Mouse (Mus musculus): ENCODE data around the gene Map2k3.

The Map2k3 gene

DNA sequence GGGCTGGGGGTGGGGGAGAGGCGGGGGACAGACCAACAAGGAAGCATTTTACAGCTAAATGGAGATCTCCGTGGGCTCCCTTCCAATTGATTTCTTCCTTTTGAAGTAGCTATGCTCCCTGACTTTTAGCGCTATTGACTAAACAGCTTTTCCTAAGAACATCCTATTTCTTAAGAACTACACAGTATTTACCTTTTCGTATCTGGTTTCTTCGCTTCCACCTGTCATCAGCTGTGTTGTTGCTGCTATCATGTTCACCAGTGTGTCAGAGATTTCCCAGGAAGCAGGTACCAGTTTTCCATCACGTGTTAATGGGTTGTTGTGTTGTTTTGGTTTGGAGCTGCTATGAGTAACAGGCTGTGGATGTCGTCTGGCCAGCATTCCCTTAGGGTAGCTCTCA is 17.3 kb upstream of the Map2k3 start, which contains the start of gene Natd1:
Natd1 (minus strand) TSS at position 260 of the 400 bp plus-strand sequence.
- TF ChIP-seq GATA4 (IDR thresholded peaks at IDR 0.05; ENCODE audit: insufficient replicate concordance, low read length) = no peak

DNA sequence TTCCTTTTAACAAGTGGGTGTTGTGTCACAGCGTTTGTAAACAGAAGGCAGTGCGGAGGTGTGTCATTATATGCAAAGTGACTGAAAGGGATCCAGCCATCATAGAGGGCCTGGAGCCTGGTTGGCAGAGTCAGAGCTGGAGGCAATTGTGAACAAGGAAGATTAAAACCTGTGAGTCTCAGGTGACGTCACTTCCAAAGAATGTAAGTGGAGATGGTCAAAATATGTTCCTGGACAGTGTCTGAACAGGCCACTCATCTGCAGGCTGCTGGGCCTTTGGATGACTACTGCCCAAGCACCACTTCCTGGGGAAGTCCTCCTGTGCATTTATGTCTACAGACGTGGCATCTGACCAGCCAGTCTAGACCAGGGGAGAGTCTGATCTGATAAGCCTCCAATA is 16.6 kb upstream of the Map2k3 start:
- TF ChIP-seq GATA4 (IDR thresholded peaks at IDR 0.05; ENCODE audit: insufficient replicate concordance, low read length) = no peak

DNA sequence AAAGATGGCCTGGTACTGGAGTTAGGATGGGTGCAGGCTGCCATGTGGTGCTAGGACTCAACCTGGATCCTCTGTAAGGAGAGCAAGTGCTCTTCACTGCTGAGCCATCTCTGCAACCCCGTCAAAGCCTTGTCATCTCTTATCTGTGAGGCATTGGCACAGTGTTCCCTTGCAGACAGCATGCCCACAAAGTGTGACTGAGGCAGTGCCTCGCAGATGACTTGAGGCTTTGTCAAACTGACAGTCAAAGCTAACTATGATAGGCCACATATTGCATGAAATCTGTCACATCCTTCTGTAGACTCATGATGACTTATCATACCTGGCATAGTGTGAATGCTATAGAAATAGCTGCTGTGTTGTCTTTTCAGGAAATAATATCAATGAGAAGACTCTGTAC is 11.8 kb upstream of the Map2k3 start:
- TF ChIP-seq GATA4 (IDR thresholded peaks at IDR 0.05; ENCODE audit: insufficient replicate concordance, low read length) = no peak

DNA sequence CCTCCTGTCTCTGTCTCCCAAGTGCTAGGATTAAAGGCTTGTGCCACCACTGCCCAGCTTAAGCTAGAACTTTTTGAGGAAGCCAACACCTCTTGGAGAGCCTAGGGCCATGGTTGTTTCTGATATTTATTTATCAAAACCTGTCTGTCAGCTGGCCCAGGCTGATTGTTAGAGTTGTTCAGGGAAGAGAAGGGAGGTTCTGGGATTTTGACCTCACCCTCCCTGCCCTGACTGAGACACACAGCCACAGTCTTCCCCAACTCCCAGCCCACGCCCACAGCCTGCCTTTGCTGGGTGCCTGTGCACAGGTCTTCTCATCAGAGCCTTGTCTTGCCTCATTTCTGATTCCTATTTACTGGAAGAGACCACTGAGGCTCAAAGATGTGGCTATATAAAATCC is 9.6 kb upstream of the Map2k3 start:
- no peak for TF ChIP-seq GATA4 (IDR thresholded peaks at IDR 0.05; ENCODE audit: insufficient replicate concordance, low read length)

DNA sequence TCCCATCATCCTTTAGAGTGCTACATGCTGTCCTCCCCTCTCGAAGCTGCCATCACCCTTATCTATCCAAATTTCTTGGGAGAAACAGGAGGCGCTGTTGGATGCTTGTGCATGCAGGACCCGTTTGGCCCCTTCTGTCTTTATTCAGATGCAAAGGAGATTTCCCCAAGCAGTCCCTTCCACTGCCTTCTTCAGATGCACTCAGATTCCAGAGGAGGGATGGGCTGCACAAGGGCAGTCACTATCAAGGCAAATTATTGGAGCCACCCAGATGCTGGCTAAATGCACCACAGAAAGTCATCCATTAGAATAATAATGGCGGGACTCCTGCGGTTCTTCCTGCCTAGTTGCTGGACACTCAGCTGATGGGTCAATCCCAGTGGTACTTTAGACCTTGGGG is 8.9 kb upstream of the Map2k3 start:
- no peak for TF ChIP-seq GATA4 (IDR thresholded peaks at IDR 0.05; ENCODE audit: insufficient replicate concordance, low read length)

DNA sequence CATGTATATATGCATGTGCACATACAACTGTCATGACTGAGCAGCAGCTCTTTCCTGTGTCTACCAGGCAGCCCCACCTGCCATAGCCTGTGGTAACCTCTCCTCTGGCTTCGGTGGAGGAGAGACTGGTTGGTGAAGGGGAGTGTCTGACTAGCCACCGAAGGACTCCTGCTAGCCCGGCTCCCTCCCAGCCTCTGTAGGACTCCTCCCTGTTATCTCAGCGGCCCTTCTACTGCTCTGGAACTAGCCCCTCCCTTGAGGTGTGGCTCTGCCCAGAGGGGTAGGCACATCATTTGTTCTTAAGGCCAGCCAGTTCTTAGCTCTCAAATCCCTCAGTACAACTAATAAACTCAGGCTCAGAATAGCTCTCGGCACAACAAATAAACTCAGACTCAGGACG is 7.3 kb upstream of the Map2k3 start:
- no peak for TF ChIP-seq GATA4 (IDR thresholded peaks at IDR 0.05; ENCODE audit: insufficient replicate concordance, low read length)

DNA sequence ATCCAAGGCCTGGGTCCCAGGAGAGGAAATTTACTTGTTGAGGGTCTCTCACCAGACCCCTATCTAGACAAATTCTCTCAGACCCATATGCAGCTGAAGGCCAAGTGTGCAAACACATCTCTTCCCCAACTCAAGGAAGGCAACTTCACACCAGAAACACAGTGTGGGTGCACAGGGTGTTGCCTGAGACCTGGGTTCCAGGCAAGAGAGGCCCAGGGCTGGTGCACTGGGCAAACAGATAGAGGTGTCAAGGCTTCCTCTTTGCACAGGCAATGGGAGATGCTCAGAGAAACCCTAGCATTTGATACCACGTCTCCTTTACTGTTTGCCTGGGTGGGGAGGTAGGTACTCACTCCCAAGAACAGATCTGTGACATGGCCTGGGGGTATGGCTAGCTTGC is 6.9 kb upstream of the Map2k3 start:
- no peak for TF ChIP-seq GATA4 (IDR thresholded peaks at IDR 0.05; ENCODE audit: insufficient replicate concordance, low read length)

DNA sequence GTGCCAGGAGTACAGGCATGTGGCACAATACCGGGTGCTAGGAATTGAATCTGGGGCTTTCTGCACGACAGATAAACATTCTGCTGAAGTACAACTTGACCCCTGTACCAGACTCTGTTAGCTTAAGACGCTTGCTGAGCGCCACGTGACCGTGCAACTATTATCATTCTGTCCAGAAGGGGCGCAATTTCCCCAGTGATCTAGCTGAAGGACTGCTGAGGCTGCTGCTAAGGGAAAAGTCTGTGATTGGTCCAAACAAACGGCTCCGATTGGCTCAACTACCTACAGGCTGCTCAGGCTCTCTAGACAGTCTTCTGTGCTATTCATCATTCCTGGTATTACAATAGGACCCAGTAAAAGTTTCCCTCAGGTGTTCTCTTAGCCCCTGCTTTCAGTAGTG is 4.6 kb upstream of the Map2k3 start:
- TF ChIP-seq GATA4 (IDR thresholded peaks at IDR 0.05; ENCODE audit: insufficient replicate concordance, low read length) = no peak; the same call in 1 of the 2 replicates

DNA sequence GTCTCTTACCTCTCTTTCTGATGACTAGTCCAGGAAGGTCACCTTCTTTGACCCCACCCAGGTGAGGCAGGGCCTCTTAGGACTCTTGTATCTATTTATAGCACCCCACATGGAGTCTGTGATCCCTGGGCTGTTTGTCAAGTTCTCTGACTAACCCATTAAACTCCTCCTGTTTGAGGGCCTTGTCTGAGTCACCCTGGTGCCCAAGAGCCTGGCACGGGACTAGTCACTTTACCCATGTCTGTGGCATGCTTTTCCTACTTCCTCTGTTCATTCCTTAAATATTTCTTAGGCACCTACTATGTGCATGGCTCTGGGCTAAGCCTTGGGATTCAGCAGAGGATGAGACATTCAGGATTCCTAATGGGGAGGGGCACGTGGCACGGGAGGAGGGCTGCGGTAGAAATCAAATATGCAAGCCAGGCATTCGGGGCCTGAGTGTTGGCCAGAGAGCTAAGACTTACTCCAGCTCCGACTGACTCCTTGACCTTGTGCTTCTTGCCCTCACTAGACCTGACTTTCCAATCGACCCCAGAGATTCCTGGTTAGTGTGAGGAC is 1.0 kb upstream of the Map2k3 start:
- no peak for TF ChIP-seq GATA4 (IDR thresholded peaks at IDR 0.05; ENCODE audit: insufficient replicate concordance, low read length)

DNA sequence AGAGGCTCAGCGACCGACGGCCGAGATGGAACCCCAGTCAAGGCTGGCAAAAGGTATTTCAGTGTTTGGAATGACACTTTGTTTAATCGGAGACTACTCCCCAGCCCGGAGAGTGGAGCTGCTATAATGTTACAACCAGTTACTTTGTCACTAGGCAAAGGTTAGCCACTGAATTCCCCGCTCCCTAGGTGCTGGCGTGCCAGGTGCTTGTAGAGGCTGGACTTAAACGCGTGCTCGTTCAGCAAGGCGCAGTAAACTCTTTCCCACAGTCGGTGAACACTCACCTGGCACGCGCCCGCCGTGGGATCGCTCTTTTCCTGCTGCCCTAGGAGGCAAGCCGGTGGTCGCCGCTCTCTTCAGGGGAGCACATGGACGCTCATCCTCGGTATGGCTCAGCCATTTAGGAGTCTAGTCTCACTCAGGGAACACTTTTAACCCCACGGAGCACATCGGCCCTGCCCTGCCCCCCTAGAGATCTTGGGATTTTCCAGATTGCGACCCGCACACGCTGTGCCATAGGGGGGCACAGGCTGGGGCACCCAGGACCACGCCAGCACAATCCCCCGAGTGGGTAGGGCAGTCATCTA is 458 bp upstream of the Map2k3 start:
- TF ChIP-seq GATA4 (IDR thresholded peaks at IDR 0.05; ENCODE audit: insufficient replicate concordance, low read length) = no peak

DNA sequence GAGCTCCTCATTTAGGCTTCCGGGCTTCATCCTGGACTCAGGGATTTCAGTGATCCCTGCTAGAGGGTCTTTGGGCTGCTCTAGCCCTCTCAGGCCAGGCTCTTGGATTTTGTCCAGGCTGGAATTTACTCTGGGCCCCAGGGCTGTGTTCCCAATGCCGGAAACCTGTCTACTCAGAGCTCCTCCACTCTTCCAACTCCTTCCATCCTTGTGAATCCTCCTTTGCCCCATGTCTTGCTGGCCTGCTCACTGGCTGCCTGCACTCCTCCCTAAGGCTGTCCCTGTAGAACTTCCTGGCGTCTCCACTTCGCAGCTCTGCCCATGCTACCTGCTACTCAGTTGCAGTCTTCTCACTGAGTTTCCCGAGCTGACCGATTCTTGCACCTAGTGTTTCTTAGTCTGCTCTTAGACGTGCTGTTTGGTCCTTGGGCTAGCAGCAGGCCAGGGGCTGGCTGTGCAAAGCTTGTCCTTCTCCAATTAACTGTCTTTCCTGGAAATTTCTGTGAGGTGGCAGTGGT is 729 bp downstream of the Map2k3 start:
- no peak for TF ChIP-seq GATA4 (IDR thresholded peaks at IDR 0.05; ENCODE audit: insufficient replicate concordance, low read length)

DNA sequence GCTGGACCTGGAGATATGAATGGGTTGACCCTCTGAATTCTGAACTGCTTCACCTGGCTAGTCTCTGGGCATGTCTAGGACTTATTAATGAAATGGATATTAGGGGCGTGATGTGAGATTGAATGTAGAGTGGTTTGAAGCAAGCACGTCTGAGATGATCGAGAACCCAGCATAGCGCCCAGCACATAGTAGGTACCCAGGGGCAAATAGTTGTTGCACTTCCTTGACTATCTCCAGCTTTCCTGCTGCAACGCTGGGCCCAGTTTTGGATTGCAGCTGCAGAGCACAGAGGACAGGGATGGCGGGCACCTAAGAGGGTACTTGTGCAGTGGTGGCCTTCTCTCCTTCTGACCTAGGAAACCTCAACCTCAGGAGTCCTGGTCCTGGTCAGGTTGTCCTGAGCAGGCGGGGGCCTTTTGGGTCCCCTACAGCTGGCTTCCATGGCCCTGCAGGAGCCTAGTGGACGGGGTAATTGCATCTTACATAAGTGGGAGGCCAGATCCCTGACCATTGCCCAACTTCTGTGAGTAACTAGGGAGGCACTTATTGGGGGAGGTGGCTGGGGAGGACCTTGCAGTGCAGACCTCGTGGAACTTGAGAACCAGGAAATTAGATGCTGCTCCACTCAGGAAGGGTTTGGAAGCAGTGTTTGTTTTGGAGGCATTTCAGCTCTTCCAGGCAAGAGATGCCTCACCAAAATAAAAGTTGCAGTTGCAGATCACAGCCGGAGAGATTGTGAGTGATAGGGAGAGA is 1.5 kb downstream of the Map2k3 start:
- no peak; the same call in 1 of the 2 replicates for TF ChIP-seq GATA4 (IDR thresholded peaks at IDR 0.05; ENCODE audit: insufficient replicate concordance, low read length)

DNA sequence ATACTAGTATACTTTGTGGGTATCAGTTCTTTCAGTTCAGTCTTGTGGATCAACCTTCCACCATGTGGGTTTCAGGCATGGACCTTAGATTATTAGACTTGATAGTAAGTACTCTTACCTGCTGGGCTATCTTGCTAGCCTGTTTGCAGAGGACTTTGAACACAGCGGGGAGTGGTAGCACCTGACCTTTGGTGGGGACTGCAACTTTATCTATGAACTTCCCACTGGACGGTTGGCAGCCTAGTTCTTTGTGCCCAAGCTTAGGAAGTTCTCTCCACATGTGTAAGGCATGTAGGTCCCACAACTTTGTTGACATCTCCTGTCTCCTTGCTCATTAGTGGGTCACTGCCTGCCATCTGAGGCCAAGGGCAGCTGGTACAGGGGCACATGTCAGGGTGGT is 3.0 kb downstream of the Map2k3 start:
- TF ChIP-seq GATA4 (IDR thresholded peaks at IDR 0.05; ENCODE audit: insufficient replicate concordance, low read length) = peak; percentile 84

DNA sequence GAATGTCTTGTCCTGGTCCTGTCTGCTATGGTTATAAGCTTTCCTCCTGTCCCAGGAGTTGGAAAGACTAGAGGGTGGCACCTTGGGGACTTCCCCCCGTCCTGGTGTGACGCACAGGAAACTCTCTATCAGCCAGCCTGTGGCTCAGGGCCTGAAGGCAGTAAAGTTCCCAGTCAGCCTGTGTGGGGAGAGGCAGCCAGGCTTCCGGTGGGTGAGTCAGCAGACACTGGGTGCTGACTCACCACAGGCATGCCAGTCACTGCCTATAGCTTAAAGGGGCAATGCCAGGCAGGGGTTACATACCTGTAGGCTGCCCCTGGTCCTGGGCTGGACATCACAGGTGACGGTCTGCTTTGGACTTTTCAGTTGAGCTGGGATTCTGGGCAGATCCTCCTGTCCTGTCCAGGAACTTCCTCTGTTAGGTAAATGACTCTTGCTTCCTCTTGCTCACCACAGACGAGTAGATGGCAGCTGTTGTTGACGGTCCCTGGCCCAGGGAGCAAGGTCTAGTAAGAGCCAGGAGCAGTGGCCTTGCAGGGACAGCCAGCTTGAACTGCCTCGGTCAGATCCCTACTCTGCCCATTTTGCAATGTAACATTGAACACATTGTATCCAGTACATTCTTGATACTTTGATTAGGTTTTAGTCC is 3.6 kb downstream of the Map2k3 start:
- peak; percentile 49; the same call in 1 of the 2 replicates for TF ChIP-seq GATA4 (IDR thresholded peaks at IDR 0.05; ENCODE audit: insufficient replicate concordance, low read length)

DNA sequence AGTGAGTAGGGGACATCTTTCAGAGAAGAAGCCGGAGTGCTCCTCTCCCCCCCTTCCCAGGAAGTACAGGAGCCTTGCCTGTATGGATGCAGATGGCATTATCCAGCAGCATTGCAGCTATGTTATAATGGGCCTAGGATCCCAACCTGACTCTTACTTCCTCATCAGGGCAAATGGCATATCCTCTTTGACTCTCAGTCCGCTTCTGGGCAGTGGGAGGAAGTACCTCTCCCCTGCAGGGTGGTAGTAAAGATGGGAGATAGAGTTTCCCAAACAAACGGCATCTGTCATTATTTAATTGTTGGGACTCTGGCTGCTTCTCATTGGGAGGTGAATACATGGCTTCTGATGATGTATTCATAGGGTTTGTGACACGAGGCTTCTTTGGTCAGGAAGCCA is 4.1 kb downstream of the Map2k3 start:
- no peak for TF ChIP-seq GATA4 (IDR thresholded peaks at IDR 0.05; ENCODE audit: insufficient replicate concordance, low read length)

DNA sequence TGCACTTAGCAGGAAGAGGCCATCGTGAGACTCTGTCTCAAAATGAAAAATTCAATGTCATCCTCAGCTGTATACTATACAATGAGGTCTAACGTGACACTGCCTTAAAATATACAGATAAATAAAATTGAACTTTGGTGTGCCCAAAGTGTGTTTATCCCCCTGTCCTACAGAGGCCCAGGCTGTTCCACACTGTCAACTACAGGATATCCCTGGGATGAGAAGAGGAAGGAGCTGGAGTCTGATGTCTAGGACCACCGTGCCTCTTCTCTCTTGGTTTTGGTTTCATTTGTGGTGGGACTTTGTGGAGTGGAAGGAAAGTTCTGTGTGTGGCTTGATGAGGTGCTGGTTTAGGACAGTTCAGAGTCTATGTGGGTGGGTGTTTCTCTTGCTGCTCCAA is 5.8 kb downstream of the Map2k3 start:
- no peak for TF ChIP-seq GATA4 (IDR thresholded peaks at IDR 0.05; ENCODE audit: insufficient replicate concordance, low read length)

Data from liver, adult (tissue).